Comparison of ENCODE assay signal across 7 mouse cellular contexts in the genomic region with DNA sequence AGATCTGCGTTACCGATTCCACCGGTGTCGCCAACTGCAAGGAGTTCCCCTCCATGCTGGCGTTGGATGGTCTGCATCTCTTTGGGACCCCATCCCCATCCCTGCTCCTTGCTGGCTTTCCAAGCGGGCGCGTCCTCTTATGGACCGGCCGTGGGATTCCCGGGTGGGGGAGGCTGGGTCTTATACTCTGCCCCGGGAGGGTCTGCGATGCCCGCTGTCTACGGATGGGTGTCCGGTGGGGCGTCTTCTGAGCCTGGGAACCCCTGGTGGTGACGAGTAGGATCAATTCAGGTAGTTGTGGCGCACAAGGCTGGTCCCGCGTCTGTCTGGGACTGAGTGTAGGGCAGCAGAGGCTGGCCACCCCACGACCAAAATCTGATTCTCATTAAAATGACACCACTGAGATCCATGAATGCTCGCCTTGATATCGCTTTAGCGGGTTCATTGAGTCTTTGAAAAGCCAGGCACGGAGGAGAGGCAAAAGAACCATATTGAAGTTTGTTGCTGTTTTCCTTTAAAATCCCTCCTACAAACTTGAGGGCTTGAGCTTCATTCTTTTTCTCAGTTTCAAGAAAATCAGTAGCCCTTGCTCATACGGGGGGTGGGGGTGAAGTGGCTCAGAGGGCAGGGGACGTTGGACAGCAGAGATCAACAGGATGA.
DNase-seq lines count a peak whose midpoint lies in the region; ATAC-seq and TF ChIP-seq lines count a peak whose summit lies in the region.

No protein-coding gene starts in this region.

- H3K9me3 ChIP-seq in lung, embryonic 14.5 days (ENCODE audit: low read depth, low read length) = no peaks in the 10 kb centered on the region
- no peaks in the 10 kb centered on the region for H3K9me3 ChIP-seq in embryonic facial prominence, embryonic 10.5 days
- no peaks in the 10 kb centered on the region for H3K9me3 ChIP-seq in hindbrain, embryonic 13.5 days

- H3K4me3 ChIP-seq in lung, embryonic 14.5 days (ENCODE audit: low read depth, low read length) = peak overlapping the region; percentile 52
- H3K4me3 ChIP-seq in embryonic facial prominence, embryonic 10.5 days = peak overlapping the region; percentile 73
- peak overlapping the region; percentile 51 for H3K4me3 ChIP-seq in hindbrain, embryonic 13.5 days

- WGBS in lung, embryonic 14.5 days = under 1% methylated on average over 28 of the region's 28 CpGs
- WGBS in embryonic facial prominence, embryonic 10.5 days = under 1% methylated on average over 28 of the region's 28 CpGs
- 1% methylated on average over 28 of the region's 28 CpGs for WGBS in hindbrain, embryonic 13.5 days

- peak; percentile 37 for TF ChIP-seq CTCF in lung, embryonic 14.5 days (IDR thresholded peaks at IDR 0.05; ENCODE audit: low read depth)

- peak; percentile 33 for DNase-seq in lung, embryonic 14.5 days
- DNase-seq in lung, adult 18-20 months = no peak
- peak; percentile 62 for DNase-seq in embryonic facial prominence, embryonic 10.5 days (ENCODE audit: low spot score)
- peak; percentile 49 for DNase-seq in mesoderm, embryonic 11.5 days (ENCODE audit: low read depth, low spot score)
- peak; percentile 56 for DNase-seq in thymus, postnatal 14 days
- DNase-seq in urinary bladder, postnatal 25 days (ENCODE audit: low spot score) = no peak

- H3K9ac ChIP-seq in lung, embryonic 14.5 days = peak overlapping the region; percentile 60
- H3K9ac ChIP-seq in hindbrain, embryonic 13.5 days = peak overlapping the region; percentile 71

- H3K36me3 ChIP-seq in lung, embryonic 14.5 days (ENCODE audit: insufficient read depth) = no peaks in the 10 kb centered on the region
- no peaks in the 10 kb centered on the region for H3K36me3 ChIP-seq in embryonic facial prominence, embryonic 10.5 days (replicated peaks)
- H3K36me3 ChIP-seq in hindbrain, embryonic 13.5 days = no peaks in the 10 kb centered on the region

- H3K4me2 ChIP-seq in lung, embryonic 14.5 days = peak overlapping the region; percentile 94
- peak overlapping the region; percentile 95 for H3K4me2 ChIP-seq in hindbrain, embryonic 13.5 days

- peak; percentile 66 for ATAC-seq in lung, embryonic 14.5 days (ENCODE audit: insufficient read depth)
- ATAC-seq in hindbrain, embryonic 13.5 days (ENCODE audit: low FRiP score) = peak; percentile 82

- no peaks in the 10 kb centered on the region for H3K27me3 ChIP-seq in lung, embryonic 14.5 days (ENCODE audit: insufficient read depth, low read length)
- H3K27me3 ChIP-seq in embryonic facial prominence, embryonic 10.5 days (replicated peaks; ENCODE audit: low read depth, poor library complexity, severe bottlenecking) = peaks cover 55% of the 10 kb centered on the region
- H3K27me3 ChIP-seq in hindbrain, embryonic 13.5 days = peaks cover 51% of the 10 kb centered on the region

- peaks cover 5% of the 10 kb centered on the region; the same call in 1 of the 2 replicates for H3K4me1 ChIP-seq in lung, embryonic 14.5 days (ENCODE audit: insufficient read depth)
- H3K4me1 ChIP-seq in embryonic facial prominence, embryonic 10.5 days = peaks cover 33% of the 10 kb centered on the region
- peaks cover 16% of the 10 kb centered on the region for H3K4me1 ChIP-seq in hindbrain, embryonic 13.5 days (replicated peaks)

- no peak overlapping the region for H3K27ac ChIP-seq in lung, embryonic 14.5 days (ENCODE audit: low read depth)
- H3K27ac ChIP-seq in embryonic facial prominence, embryonic 10.5 days (replicated peaks) = peak overlapping the region; percentile 77
- no peak overlapping the region for H3K27ac ChIP-seq in hindbrain, embryonic 13.5 days

Comparison
In these comparisons a context has a peak if more than half of its experiments do, and no peak if none do; other contexts are left out.
1. DNase-seq: peak in lung, embryonic 14.5 days (single experiment), embryonic facial prominence, embryonic 10.5 days (single experiment), mesoderm, embryonic 11.5 days (single experiment) and thymus, postnatal 14 days (single experiment); none in lung, adult 18-20 months (0 of 2) and urinary bladder, postnatal 25 days (single experiment).
2. Peak in every context shown above with its lines, with median percentiles within 50 percentile points of each other: H3K4me3 ChIP-seq.